Mouse (Mus musculus): ENCODE data around the gene Armh4. TPM values are rescaled to one million over a fixed set of nuclear protein-coding genes. Genes with fewer than 3 reads are reported as not detected.

Armh4 gene
- total RNA-seq, 2 experiments from 2014 or later, result 26.3 to 29.0 TPM

DNA sequence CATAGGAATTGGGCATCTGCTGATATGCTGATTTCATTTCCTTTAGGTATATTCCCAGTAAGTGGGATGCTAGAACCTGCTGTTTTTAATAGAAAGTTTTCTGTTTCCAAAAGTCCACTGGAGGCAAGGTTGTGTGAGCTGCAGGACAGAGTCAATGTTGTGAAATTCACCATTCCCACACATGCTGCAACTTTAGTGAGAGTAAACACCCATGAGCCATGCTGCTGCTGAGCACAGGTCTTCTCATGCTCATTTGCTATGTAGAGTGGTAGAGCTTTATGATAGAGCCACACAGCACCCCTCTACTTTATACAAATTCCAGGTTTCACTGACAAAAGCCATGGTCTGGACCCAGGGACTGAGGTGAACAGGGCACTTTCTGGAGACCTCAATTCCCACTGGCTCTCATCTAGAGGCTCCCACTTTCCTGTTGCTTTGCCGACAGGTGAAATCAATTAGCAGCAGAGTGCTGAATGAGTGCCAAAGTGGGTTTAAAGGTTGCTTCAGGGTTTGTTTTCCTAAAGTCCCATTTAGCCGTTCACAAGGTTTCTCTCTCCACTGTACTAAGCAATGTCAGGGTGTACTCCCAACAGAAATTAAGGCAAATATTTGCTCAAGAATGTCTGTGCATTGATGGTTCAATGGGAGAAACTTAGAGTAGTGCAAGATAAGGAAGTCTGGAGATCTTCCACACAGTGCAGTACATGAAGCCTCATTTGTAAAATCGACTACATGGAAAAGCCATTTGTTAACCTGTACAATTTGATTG lies 79.6 kb downstream of the Armh4 start:
- DNase-seq (ENCODE audit: low spot score in 2 of 2), result no peak
- Histone ChIP-seq H3K4me3 (no peak overlapping the region), H3K27ac (no peak overlapping the region)
- no peak for TF ChIP-seq CTCF (conservative IDR thresholded peaks at IDR 0.05)

DNA sequence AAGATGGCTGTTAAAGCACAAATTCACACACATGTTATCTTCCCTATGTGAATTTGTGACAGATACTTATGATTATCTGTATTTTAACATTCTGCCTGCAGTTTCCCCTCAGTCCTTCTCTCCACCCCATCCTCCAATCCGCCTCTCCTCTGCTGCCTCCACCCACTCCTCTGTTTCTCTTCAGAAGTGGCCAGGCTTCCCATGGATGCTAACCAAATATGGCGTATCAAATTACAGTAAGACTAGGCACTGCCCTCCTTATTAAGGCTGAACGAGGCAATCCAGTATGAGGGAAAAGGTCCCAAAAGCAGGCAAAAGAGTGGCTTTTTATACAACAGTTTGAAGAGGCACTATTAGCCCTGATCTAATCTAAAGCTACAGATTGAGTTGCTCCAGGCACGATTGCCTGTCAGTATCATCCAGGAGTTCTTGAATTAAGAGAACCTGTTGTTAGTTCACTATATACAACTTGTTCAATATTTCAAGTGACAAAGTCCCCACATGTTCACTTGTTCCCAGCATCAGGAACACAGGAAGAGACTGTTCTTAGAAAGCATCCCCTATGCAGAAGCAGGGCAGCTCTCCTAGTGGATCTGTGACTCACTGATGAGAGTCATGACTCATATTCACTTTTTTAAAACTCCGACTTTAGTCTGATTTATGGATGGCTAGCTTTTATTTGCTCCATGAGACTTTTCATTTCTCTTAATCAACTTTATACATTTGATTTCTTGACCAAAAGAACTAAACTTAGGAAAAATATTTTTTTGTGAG lies 103.5 kb downstream of the Armh4 start:
- Histone ChIP-seq H3K27ac (no peak overlapping the region), H3K4me3 (no peak overlapping the region)
- no peak for DNase-seq (ENCODE audit: low spot score in 2 of 2)
- no peak for TF ChIP-seq CTCF (conservative IDR thresholded peaks at IDR 0.05)

DNA sequence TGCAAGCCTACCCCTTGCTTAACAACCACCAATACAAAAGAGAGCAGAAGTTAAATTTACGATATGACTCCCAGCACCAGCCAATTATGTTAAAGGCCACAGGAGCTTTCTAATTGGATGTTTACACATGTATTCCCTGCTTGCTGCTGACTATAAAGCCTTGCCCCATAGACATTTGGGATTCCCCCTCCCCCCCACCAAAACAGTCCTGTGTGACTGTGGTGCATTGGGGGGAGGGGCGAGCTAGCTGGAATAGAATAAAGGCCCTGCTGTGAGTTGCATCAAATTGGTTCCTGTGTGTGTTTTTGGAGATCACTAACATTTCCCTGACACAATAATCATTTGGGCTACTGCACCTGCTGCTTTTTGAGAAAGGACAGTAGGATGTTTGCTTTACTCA lies 106.6 kb downstream of the Armh4 start:
- no peak overlapping the region for H3K27ac ChIP-seq
- no peak for DNase-seq (ENCODE audit: low spot score in 2 of 2)
- no peak overlapping the region for H3K4me3 ChIP-seq
- no peak for TF ChIP-seq CTCF (conservative IDR thresholded peaks at IDR 0.05)

DNA sequence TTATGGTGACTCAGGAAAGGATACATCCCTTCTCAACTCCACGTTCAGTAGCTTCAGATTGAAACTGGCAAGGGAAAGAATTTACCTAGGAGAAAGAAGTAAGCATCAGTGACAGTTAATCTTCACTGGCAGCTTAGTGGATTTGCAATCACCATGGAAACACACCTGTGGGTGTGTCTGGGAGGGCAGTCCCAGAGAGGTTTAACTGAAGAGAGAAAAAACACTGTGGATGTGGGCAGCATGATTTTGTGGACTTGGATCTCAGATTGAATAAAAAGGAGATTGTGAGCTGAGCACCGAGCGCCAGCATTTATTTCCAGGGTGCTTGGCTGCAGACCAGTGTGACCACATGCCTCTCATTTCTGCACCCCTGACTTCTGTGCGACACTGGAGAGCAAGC lies 122.7 kb downstream of the Armh4 start:
- TF ChIP-seq CTCF (conservative IDR thresholded peaks at IDR 0.05), result no peak
- no peak overlapping the region for H3K4me3 ChIP-seq
- no peak overlapping the region for H3K27ac ChIP-seq
- DNase-seq (ENCODE audit: low spot score in 2 of 2), result no peak

DNA sequence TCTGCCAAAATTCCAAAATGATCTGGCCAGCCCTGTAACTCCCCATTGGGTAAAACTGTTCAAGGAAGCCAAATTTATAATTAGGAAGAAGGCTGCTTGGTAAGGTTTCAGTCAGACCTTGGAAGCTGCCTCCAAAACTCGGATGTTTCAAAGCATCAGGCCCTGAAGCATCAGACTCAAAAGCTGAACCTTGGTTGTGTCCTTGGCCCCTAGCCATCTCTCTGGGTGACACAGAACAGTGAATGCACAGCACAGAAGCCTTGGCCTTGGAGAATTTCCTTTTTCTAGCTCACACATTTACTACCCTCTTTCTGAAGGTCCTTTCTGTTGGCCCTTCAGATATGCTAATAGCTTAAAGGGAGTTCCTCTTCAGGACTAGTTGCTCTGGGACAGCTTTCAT lies 134.0 kb downstream of the Armh4 start:
- no peak for DNase-seq (ENCODE audit: low spot score in 2 of 2)
- H3K27ac ChIP-seq, result no peak overlapping the region
- TF ChIP-seq CTCF (conservative IDR thresholded peaks at IDR 0.05), result no peak
- no peak overlapping the region for H3K4me3 ChIP-seq

DNA sequence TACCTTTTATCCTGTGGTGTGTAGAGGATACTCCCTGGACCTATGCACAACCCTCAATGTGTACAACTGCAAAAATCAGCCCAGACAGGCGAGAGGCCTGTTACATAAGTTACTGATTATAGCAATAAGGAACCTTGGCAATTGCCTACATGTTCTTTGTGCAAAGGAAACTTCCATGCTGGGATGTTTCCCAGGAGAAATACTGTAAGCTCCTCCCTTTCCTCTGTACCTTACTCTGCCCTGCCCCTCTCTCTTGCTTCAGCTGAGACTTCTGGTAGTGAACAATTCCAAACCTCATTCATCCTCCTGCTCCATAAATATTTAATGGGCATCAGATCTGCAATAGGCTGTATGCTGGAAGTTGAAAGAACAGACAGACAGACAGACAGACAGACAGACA lies 145.8 kb downstream of the Armh4 start:
- no peak for DNase-seq (ENCODE audit: low spot score in 2 of 2)
- TF ChIP-seq CTCF (conservative IDR thresholded peaks at IDR 0.05), result no peak
- Histone ChIP-seq H3K4me3 (no peak overlapping the region), H3K27ac (no peak overlapping the region)

GRCm38 (mm10) chr14:49626055-49626454 lies 157.1 kb downstream of the Armh4 start:
- no peak for DNase-seq (ENCODE audit: low spot score in 2 of 2)
- no peak for TF ChIP-seq CTCF (conservative IDR thresholded peaks at IDR 0.05)
- Histone ChIP-seq H3K4me3 (no peak overlapping the region), H3K27ac (no peak overlapping the region)

Other genes with a start within 250 kb of the Armh4 start
- gene Olfr722, start 118.6 kb upstream of the Armh4 start, total RNA-seq (2021), result not detected
- not detected for gene Olfr723, start 148.4 kb upstream of the Armh4 start, total RNA-seq (2021)
- not detected for gene Olfr724, start 179.9 kb upstream of the Armh4 start, total RNA-seq (2021)

Measured in layer of hippocampus, adult 2 months (tissue).